Mouse (Mus musculus) heart, postnatal 36 days (tissue): ENCODE measurements around the gene Socs1. TPM values are rescaled to one million over a fixed set of nuclear protein-coding genes. Genes with fewer than 3 reads are reported as not detected.

Experiments used
- DNase-seq, 2 experiments: peaks; one replicate each; pipeline ENCODE4 v3.0.0; 2021 to 2022
- intact Hi-C: fragments of 180-260 bp; cut with DNase I; formaldehyde crosslinking; loops from one replicate; pipeline ENCODE4 v1.15.1; 2025
- total RNA-seq, 2 experiments: library from RNA; stranded (reverse); gene quantifications; 2 replicates each; pipeline ENCODE4 v1.2.3; 2021

Socs1 gene
- total RNA-seq, 2 experiments from 2014 or later, result 0.33 to 0.49 TPM

DNA sequence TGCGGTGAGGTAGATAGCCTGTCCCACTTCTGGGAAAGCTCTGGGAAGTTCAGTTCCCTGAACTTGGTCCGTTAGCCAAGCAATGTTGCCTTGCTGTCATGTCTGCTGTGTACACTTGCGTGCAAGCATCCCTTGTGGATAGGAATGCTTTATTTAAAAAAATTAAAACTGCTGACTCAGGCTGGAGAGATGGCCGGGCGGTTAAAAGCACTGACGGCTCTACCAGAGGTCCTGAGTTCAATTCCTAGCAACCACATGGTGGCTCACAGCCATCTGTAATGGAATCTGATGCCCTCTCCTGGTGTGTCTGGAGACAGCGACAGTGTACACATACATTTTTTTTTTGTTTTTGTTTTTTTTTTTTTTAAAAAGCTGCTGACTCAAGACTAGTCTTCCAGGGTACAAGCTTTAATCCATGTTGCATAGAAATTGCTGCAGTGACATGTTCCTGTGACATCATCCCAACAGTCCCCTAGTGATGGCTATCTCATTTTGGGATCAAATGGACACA is 2.3 kb upstream of the Socs1 start:
- intact Hi-C loops, result loop anchor here (1.0 to 5.0 kb wide), 5 partner anchors 79 to 345 kb away; partner anchors contain the start of gene Txndc11
- no peak for DNase-seq

GRCm38 (mm10) chr16:10786782-10787547 is 1.6 kb upstream of the Socs1 start:
- DNase-seq, result no peak

GRCm38 (mm10) chr16:10786288-10786687 is 952 bp upstream of the Socs1 start:
- intact Hi-C loops, result loop anchor here (2.0 to 5.0 kb wide), 4 partner anchors 81 to 346 kb away; partner anchors contain the start of gene Txndc11
- peak; percentile 75 to 78 for DNase-seq

More at GRCm38 (mm10) chr16:10786782-10787547, 1.6 kb upstream of the Socs1 start:
- intact Hi-C loops, result loop anchor here (1.0 to 5.0 kb wide), 5 partner anchors 80 to 345 kb away; partner anchors contain the start of gene Txndc11

- DNase-seq, result peak; percentile 94
- intact Hi-C loops, result loop anchor here (2.0 to 5.0 kb wide), 3 partner anchors 44 to 347 kb away; partner anchors contain the start of gene Txndc11
Observed at GRCm38 (mm10) chr16:10784793-10785370, 454 bp downstream of the Socs1 start.

DNA sequence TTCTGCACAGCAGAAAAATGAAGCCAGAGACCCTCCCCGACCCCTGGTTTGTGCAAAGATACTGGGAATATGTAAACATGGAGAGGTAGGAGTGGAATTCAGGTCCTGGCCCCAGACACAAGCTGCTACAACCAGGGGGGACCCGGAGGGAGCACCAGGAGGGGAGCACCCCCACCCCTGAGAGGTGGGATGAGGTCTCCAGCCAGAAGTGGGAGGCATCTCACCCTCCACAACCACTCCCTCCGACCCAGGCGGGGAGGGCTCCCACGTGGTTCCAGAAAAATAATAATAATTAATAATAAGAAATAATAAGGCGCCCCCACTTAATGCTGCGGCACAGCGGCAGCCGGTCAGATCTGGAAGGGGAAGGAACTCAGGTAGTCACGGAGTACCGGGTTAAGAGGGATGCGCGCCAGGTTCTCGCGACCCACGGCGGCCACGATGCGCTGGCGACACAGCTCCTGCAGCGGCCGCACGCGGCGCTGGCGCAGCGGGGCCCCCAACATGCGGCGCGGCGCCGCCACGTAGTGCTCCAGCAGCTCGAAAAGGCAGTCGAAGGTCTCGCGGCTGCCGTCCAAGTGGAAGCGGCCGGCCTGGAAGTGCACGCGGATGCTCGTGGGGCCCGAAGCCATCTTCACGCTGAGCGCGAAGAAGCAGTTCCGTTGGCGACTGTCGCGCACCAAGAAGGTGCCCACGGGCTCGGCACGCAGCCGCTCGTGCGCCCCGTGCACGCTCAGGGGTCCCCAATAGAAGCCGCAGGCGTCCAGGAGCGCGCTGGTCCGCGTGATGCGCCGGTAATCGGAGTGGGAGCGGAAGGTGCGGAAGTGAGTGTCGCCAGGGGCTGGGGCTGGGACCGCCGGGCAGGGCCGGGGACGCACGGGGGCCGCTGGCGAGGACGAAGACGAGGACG is 1.2 kb downstream of the Socs1 start:
- intact Hi-C loops, result loop anchor here (2.0 kb wide), 2 partner anchors 43 to 63 kb away; no protein-coding TSS in a partner anchor

GRCm38 (mm10) chr16:10783451-10783850 is 1.9 kb downstream of the Socs1 start:
- DNase-seq, result no peak
- intact Hi-C loops, result no loop called here

More for the DNA sequence above, 1.2 kb downstream of the Socs1 start:
- peak in 1 of 2 experiments; percentile 45 for DNase-seq

GRCm38 (mm10) chr16:10783152-10783434 is 2.2 kb downstream of the Socs1 start:
- no peak for DNase-seq
- intact Hi-C loops, result no loop called here

- intact Hi-C loops, result no loop called here
- DNase-seq, result no peak
Observed at GRCm38 (mm10) chr16:10782377-10783151, 2.8 kb downstream of the Socs1 start.

GRCm38 (mm10) chr16:10781862-10782371 is 3.4 kb downstream of the Socs1 start:
- intact Hi-C loops, result no loop called here
- no peak for DNase-seq

GRCm38 (mm10) chr16:10780631-10781120 is 4.7 kb downstream of the Socs1 start:
- no peak for DNase-seq
- intact Hi-C loops, result no loop called here

DNA sequence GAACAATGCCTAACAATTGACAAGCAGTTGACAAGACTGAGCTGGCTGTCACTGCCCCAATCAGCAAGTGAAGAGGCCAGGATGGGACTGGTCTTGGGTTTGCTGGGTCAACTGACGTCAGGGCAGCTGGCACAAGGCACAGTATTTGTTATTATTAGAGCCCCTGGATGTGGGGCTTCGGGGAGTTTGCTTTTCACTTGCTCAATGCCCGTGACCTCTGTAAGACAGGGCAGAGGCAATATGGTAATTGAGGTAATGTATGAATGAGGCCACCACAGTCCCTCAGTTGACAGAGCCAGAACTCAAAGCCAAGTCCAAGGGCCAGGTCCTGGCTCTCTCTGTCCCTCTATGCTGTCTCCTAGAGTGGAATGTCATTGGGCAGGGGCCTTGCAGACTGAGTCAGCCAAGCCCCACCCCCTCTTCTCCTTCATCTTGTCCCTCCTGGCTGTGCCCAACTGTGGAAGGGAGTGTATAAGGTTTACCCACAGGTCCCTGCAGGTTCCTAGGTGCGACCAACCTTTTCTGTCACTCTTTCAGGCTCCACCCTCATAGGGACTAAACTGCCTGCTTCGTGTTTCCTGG is 7.7 kb downstream of the Socs1 start:
- intact Hi-C loops, result no loop called here
- DNase-seq, result no peak

- no peak for DNase-seq
Observed at GRCm38 (mm10) chr16:10776322-10776721, 9.0 kb downstream of the Socs1 start.

DNA sequence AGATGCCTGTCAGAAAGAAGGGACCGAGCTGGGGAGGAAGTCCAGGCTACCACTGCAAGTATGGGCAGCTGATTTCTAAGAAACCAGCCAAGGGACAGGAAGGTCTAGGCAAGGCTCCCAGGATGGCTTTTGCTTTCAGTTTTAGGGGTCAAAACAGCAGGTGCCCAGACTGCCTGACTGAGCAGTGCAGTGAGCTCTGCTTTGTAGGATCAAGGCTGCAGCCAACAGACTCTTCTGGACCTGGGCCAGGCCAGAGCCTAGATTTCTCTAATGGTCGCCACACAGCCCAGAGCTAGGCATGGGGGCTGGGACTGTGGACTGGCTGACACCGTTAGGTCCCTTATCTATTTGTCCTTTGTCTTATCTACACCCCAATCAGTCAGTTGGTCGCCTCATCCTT is 10.6 kb downstream of the Socs1 start:
- no peak for DNase-seq
- intact Hi-C loops, result no loop called here

More at GRCm38 (mm10) chr16:10776322-10776721, 9.0 kb downstream of the Socs1 start:
- intact Hi-C loops, result no loop called here

- no peak for DNase-seq
- intact Hi-C loops, result no loop called here
Observed at GRCm38 (mm10) chr16:10773543-10773942, 11.8 kb downstream of the Socs1 start.

DNA sequence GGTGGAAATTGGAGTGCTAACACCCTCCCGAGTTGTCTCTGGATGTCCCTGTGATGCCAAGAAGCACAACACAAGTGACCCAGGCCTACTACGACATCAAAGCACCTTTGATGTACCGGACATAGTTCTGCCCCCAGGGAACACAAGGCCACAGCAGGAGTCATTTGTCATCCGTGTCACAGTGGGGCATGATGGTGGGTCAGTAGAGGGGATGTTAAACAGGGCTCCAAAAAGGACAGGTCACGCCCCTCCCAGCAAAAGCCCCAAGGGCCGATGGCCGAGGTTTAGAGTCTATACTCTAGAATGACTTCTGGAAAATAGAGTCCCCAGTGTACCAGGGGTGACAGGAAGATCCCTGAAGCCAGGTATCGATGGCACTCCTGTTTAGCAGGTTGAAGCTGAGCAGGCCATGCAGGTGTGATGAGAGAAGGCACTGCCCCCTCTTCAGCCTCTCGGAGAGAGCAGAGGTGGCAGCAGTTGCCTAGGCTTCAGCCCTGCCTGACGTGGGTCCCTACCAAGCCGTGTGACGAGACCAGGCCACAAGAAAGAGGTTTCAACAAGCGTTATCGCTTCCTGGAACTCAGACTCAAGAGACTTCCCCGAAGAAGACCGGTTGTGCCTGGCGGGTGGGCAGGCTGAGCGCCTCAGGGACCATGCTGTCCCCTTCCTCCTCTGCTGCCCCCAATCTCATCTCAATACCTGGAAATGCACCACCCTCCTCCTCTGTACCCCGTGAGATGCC is 13.4 kb downstream of the Socs1 start:
- intact Hi-C loops, result no loop called here

DNA sequence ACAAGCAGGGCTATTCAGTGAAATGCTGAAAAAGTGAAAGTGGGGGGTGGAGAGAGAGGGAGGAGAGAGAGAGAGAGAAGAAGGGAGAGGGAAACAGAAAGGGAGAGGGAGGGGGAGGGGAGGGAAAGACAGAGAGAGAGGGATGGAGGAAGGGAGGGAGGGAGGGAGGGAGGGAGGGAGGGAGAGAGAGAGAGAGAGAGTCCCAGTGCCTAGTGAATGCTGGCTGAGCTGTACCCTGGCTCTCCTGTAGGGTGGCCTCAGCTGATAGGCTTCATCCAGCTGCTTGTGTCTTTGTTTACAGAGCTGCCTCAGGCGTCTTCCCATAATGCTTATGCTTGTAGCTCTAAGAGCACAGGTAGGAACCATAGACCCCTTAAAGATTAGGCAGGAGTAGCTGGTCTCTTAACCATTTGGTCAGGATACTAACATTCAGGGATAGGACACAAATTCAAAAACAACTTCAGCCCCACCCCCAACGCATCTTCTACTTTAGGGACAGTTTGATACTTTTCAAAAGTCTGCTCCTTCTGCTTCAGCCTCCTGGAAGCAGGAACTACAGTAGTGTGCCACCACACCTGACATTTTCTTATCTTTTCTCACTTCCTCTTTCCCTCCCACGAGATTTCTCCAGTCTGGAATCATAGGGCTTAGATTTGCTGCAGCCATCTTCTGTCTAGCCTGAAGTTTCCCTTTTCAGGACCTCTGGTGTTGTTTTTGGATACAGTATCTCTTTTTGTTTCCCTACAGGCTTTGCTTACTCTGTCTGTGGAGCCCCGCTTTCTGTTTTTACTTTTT is 14.6 kb downstream of the Socs1 start:
- intact Hi-C loops, result no loop called here
- no peak for DNase-seq

More for the DNA sequence above, 13.4 kb downstream of the Socs1 start:
- no peak for DNase-seq

DNA sequence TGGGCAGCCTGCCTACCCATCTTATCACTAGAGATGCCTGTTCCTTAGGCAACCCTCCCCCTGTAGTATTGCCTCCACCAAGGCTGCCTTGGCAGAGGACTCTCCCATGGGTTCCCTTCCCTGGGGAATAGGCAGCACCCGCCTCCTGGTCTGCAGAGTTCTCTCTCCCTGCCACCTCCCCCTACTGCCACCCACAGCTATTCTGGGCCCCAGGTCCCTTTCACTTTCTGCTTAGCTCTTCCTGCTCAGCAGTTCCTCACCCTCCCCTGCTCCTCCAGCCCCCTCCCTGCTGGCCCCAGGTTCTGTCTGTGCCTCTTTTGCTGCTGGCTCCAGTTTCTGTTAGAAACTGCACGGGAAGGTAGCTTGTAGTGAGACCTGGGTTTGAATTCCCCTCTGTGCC is 15.7 kb downstream of the Socs1 start:
- no peak for DNase-seq
- intact Hi-C loops, result loop anchor here (5.0 kb wide), 1 partner anchor 102 kb away; no protein-coding TSS in a partner anchor
